Mouse (Mus musculus) CH12.LX (cell line): ENCODE results near the gene Osgep. TPM values are rescaled to one million over a fixed set of nuclear protein-coding genes. Genes with fewer than 3 reads are reported as not detected.

ENCODE experiments used
- DNase-seq: peaks from one replicate; pipeline ENCODE4 v3.0.0-alpha.2; 2013; ENCODE audit errors: extremely low read depth
- H3K27ac ChIP-seq: 2 replicates; pipeline ENCODE4 v1.5.1; 2012; ENCODE audit warnings: low read depth, mild to moderate bottlenecking, control low read depth, moderate library complexity; ENCODE audit not compliant: insufficient read depth
- H3K27me3 ChIP-seq: replicated peaks from 2 replicates; pipeline ENCODE3; 2012; ENCODE audit warnings: inconsistent platforms
- H3K36me3 ChIP-seq, 2 experiments: replicated peaks in 1 of 2; 2 replicates each; pipeline versions ENCODE3 to v1.6.1; 2012; ENCODE audit warnings: inconsistent platforms in 1 of 2, low read length in 1 of 2, mild to moderate bottlenecking in 1 of 2, mixed read lengths in 1 of 2, moderate library complexity in 1 of 2; ENCODE audit not compliant: control insufficient read depth in 1 of 2, insufficient read depth in 1 of 2
- H3K4me1 ChIP-seq, 2 experiments: 2 replicates each; pipeline ENCODE4 v1.6.1; 2012; ENCODE audit warnings: inconsistent platforms in 1 of 2, moderate library complexity in 1 of 2; ENCODE audit not compliant: insufficient read depth in 2 of 2, control insufficient read depth in 1 of 2
- H3K4me2 ChIP-seq: 2 replicates; pipeline ENCODE4 v1.6.1; 2012; ENCODE audit warnings: low read depth, mild to moderate bottlenecking, control low read depth; ENCODE audit not compliant: poor library complexity, insufficient read depth, severe bottlenecking
- H3K4me3 ChIP-seq, 3 experiments: fragments of 150-350 bp in 1 of 3; sonication (generic) in 1 of 3; replicated peaks in 1 of 3; 2 replicates each; pipeline versions ENCODE3 to v1.5.1; 2011 to 2012; ENCODE audit warnings: low read depth in 2 of 3, low read length in 2 of 3, mild to moderate bottlenecking in 2 of 3, moderate library complexity in 2 of 3, control low read depth in 1 of 3, improper control_type of control experiment in 1 of 3, inconsistent platforms in 1 of 3, mixed read lengths in 1 of 3; ENCODE audit not compliant: poor library complexity in 1 of 3
- H3K79me2 ChIP-seq: replicated peaks from 2 replicates; pipeline ENCODE4 v1.6.1; 2012; ENCODE audit warnings: mild to moderate bottlenecking, moderate library complexity; ENCODE audit not compliant: control insufficient read depth, poor library complexity, insufficient read depth, severe bottlenecking; ENCODE audit errors: extremely low read depth
- H3K9ac ChIP-seq: 2 replicates; pipeline ENCODE4 v1.6.1; 2012; ENCODE audit warnings: low read depth, mild to moderate bottlenecking, control low read depth, moderate library complexity; ENCODE audit not compliant: insufficient read depth
- H3K9me3 ChIP-seq: replicated peaks from 2 replicates; pipeline ENCODE3; 2012; ENCODE audit warnings: low read length, inconsistent platforms, mixed read lengths
- BHLHE40 ChIP-seq: IDR thresholded peaks from 2 replicates; pipeline ENCODE4 v1.6.1; 2011; ENCODE audit warnings: mild to moderate bottlenecking, low read depth, low read length, improper control_type of control experiment
- CTCF ChIP-seq, 2 experiments: IDR thresholded peaks in 1 of 2; conservative IDR thresholded peaks in 1 of 2; 2 replicates each; pipeline ENCODE4 v1.5.1; 2011 to 2012; ENCODE audit warnings: low read depth in 2 of 2, low read length in 2 of 2, improper control_type of control experiment in 1 of 2, inconsistent platforms in 1 of 2, mild to moderate bottlenecking in 1 of 2, moderate library complexity in 1 of 2
- ELF1 ChIP-seq: IDR thresholded peaks from 2 replicates; pipeline ENCODE4 v1.6.1; 2014; ENCODE audit warnings: low read depth, mild to moderate bottlenecking, inconsistent platforms, low read length, improper control_type of control experiment
- EP300 ChIP-seq: IDR thresholded peaks from 2 replicates; pipeline ENCODE4 v1.6.1; 2011; ENCODE audit warnings: low read length, improper control_type of control experiment
- GABPA ChIP-seq: IDR thresholded peaks from 2 replicates; pipeline ENCODE4 v1.6.1; 2012; ENCODE audit warnings: low read depth, low read length, improper control_type of control experiment, inconsistent platforms; ENCODE audit not compliant: insufficient replicate concordance
- IRF4 ChIP-seq: IDR thresholded peaks from 2 replicates; pipeline ENCODE4 v1.6.1; 2014; ENCODE audit warnings: low read depth, mild to moderate bottlenecking, inconsistent platforms, low read length, improper control_type of control experiment
- JUN ChIP-seq: IDR thresholded peaks from 2 replicates; pipeline ENCODE4 v1.6.1; 2011; ENCODE audit warnings: low read depth, mild to moderate bottlenecking, low read length, improper control_type of control experiment, moderate library complexity; ENCODE audit not compliant: insufficient read depth
- MAZ ChIP-seq: IDR thresholded peaks from 2 replicates; pipeline ENCODE4 v1.6.1; 2012; ENCODE audit warnings: low read depth, mild to moderate bottlenecking, inconsistent platforms, low read length, improper control_type of control experiment, moderate library complexity
- NRF1 ChIP-seq: IDR thresholded peaks from 2 replicates; pipeline ENCODE4 v1.6.1; 2014; ENCODE audit warnings: low read depth, mild to moderate bottlenecking, inconsistent platforms, low read length, improper control_type of control experiment, moderate library complexity
- PAX5 ChIP-seq: IDR thresholded peaks from 2 replicates; pipeline ENCODE4 v1.6.1; 2012; ENCODE audit warnings: low read length, inconsistent platforms, mixed read lengths
- POLR2A ChIP-seq: IDR thresholded peaks from 2 replicates; pipeline ENCODE4 v1.6.1; 2011; ENCODE audit warnings: low read depth, mild to moderate bottlenecking, improper control_type of control experiment, low read length
- RAD21 ChIP-seq: IDR thresholded peaks from 2 replicates; pipeline ENCODE4 v1.6.1; 2011; ENCODE audit warnings: low read depth, mild to moderate bottlenecking, low read length, improper control_type of control experiment, moderate library complexity
- SMC3 ChIP-seq: IDR thresholded peaks from 2 replicates; pipeline ENCODE4 v1.6.1; 2011; ENCODE audit warnings: low read depth, low read length, improper control_type of control experiment
- TBP ChIP-seq: conservative IDR thresholded peaks from 2 replicates; pipeline ENCODE4 v1.6.1; 2011; ENCODE audit warnings: low read depth, low read length, improper control_type of control experiment
- USF2 ChIP-seq: conservative IDR thresholded peaks from 2 replicates; pipeline ENCODE4 v1.6.1; 2011; ENCODE audit warnings: low read depth, low read length, improper control_type of control experiment
- ZC3H11A ChIP-seq: IDR thresholded peaks from 2 replicates; pipeline ENCODE4 v1.6.1; 2012; ENCODE audit warnings: low read depth, mild to moderate bottlenecking, inconsistent platforms, low read length, improper control_type of control experiment
- ZKSCAN1 ChIP-seq: IDR thresholded peaks from 2 replicates; pipeline ENCODE4 v1.6.1; 2012; ENCODE audit warnings: low read depth, inconsistent platforms, low read length, improper control_type of control experiment, borderline replicate concordance
- ZMIZ1 ChIP-seq: IDR thresholded peaks from 2 replicates; pipeline ENCODE4 v1.6.1; 2012; ENCODE audit warnings: low read depth, mild to moderate bottlenecking, inconsistent platforms, low read length, improper control_type of control experiment
- ZNF384 ChIP-seq: IDR thresholded peaks from 2 replicates; pipeline ENCODE4 v1.6.1; 2012; ENCODE audit warnings: low read depth, low read length, improper control_type of control experiment, inconsistent platforms
- dilution Hi-C: fragments of 300-500 bp; cut with MboI; formaldehyde crosslinking; loops from 2 replicates; pipeline ENCODE4 v1.14.3; 2020; ENCODE audit warnings: low sequenced_read_pairs; ENCODE audit not compliant: extremely low pct_unique_long_range_greater_than_20kb, extremely low pct_ligation_motif_present
- in situ Hi-C: fragments of 300-500 bp; cut with MboI; formaldehyde crosslinking; loops from 3 replicates; pipeline ENCODE4 v1.14.3; 2019; ENCODE audit warnings: low sequenced_read_pairs, low pct_ligation_motif_present, low pct_unique_long_range_greater_than_20kb, mixed read lengths
- polyA plus RNA-seq: library from polyadenylated mRNA; unstranded; fragments of >175 nt; gene quantifications from 2 replicates; pipeline ENCODE4 v1.2.1, GENCODE M21; 2012; ENCODE audit warnings: low read depth; ENCODE audit not compliant: insufficient read length
- total RNA-seq, 2 experiments: library from RNA; depleted of rRNA; stranded (reverse); fragments of 300-350 nt in 1 of 2; fragments of >200 nt in 1 of 2; gene quantifications; 2 replicates each; pipeline ENCODE4 v1.2.3; 2012 to 2014

Gene Osgep
- total and polyA plus RNA-seq, 3 experiments, result 41.7 to 88.7 (median 48.4) TPM

GRCm38 (mm10) chr14:50936649-50937048 is 12.0 kb upstream of the Osgep start:
- no peak for TF ChIP-seq GABPA
- no peak for TF ChIP-seq TBP
- no peak for TF ChIP-seq JUN
- TF ChIP-seq MAZ, result no peak
- TF ChIP-seq IRF4, result no peak
- no peak for TF ChIP-seq ZKSCAN1
- TF ChIP-seq NRF1, result no peak
- TF ChIP-seq ZNF384, result no peak
- TF ChIP-seq EP300, result no peak
- no peak for TF ChIP-seq ZMIZ1
- no peak for TF ChIP-seq CTCF (conservative IDR thresholded peaks at IDR 0.05 in 1 of 2, IDR thresholded peaks at IDR 0.05 in 1 of 2; ENCODE audit: low read depth in 2 of 2, low read length in 2 of 2)
- TF ChIP-seq SMC3, result no peak
- TF ChIP-seq ZC3H11A, result no peak
- no peak for TF ChIP-seq USF2
- no peak for TF ChIP-seq BHLHE40
- no peak for TF ChIP-seq POLR2A
- no peak for TF ChIP-seq ELF1
- Histone ChIP-seq H3K4me1 (peaks cover 19 to 33% of the 10 kb centered on the region in 2 experiments), H3K79me2 (peaks cover 22% of the 10 kb centered on the region), H3K9me3 (no peaks in the 10 kb centered on the region), H3K4me3 (no peak overlapping the region), H3K27me3 (no peaks in the 10 kb centered on the region), H3K9ac (no peak overlapping the region), H3K27ac (no peak overlapping the region), H3K36me3 (peaks cover 14 to 38% of the 10 kb centered on the region in 2 experiments), H3K4me2 (no peak overlapping the region)
- dilution Hi-C loops (no loop called here), in situ Hi-C loops (loop anchor here (10.0 kb wide), 1 partner anchor 128 kb away; no protein-coding TSS in a partner anchor)
- DNase-seq, result no peak

- H3K27ac ChIP-seq, result peak overlapping the region; percentile 65
- H3K36me3 ChIP-seq, result peaks cover 36 to 56% of the 10 kb centered on the region in 2 experiments
- peak overlapping the region; percentile 26; the same call in 1 of the 2 replicates for H3K9ac ChIP-seq
- H3K4me3 ChIP-seq, result peak overlapping the region; percentile 52 to 90 (median 86)
- H3K27me3 ChIP-seq, result no peaks in the 10 kb centered on the region
- H3K9me3 ChIP-seq, result no peaks in the 10 kb centered on the region
- no peak for DNase-seq
- TF ChIP-seq NRF1 (peak; percentile 53; the same call in 1 of the 2 replicates), ZC3H11A (no peak), ZKSCAN1 (no peak), IRF4 (peak; percentile 36; the same call in 1 of the 2 replicates), PAX5 (no peak), RAD21 (no peak)
- H3K4me2 ChIP-seq, result peak overlapping the region; percentile 86
- H3K4me1 ChIP-seq, result peaks cover 2 to 46% of the 10 kb centered on the region in 2 experiments; a peak in 2 of 4 replicates
- in situ Hi-C loops (loop anchor here (5.0 to 10.0 kb wide), 2 partner anchors 124 to 133 kb away; partner anchors contain the start of genes Ccnb1ip1 and Parp2), dilution Hi-C loops (no loop called here)
- peaks cover 8% of the 10 kb centered on the region for H3K79me2 ChIP-seq
Observed at GRCm38 (mm10) chr14:50931493-50932020, 6.9 kb upstream of the Osgep start.
